12 mouse cellular contexts compared by ENCODE assay signal in genomic region chr14:51057401-51057831, GRCm38 (mm10). TPM values are rescaled to one million over a fixed set of nuclear protein-coding genes. Genes with fewer than 3 reads are reported as not detected.
DNase-seq lines count a peak whose midpoint lies in the region; ATAC-seq and TF ChIP-seq lines count a peak whose summit lies in the region.
"Had no signal": no experiment of that assay in that cellular context is flagged by ENCODE, and none has a peak within 500 bp of the region (broad histone marks: within the 10 kb centered on the region; RNA-seq: fewer than 3 reads in every experiment).

Gene Rnase12 (minus strand): TSS chr14:51057661.

- no peaks in the 10 kb centered on the region for H3K36me3 ChIP-seq in kidney, embryonic 15.5 days
- no peaks in the 10 kb centered on the region for H3K36me3 ChIP-seq in E14TG2a.4 (ENCODE audit: insufficient read depth, low read length)

- no peaks in the 10 kb centered on the region for H3K9me3 ChIP-seq in kidney, embryonic 15.5 days (replicated peaks)
- H3K9me3 ChIP-seq in E14TG2a.4 (ENCODE audit: low read length), result no peaks in the 10 kb centered on the region

- 38% methylated on average over 9 of the region's 9 CpGs for WGBS in kidney, embryonic 15.5 days

- peak within 1 kb of the TSS; percentile 59 for H3K27ac ChIP-seq in kidney, embryonic 15.5 days

- H3K9ac ChIP-seq in kidney, embryonic 15.5 days, result no peak within 1 kb of the TSS

- H3K4me2 ChIP-seq in kidney, embryonic 15.5 days, result peak within 1 kb of the TSS; percentile 38

- no peak within 1 kb of the TSS for H3K4me3 ChIP-seq in kidney, embryonic 15.5 days (replicated peaks)
- H3K4me3 ChIP-seq in E14TG2a.4 (replicated peaks; ENCODE audit: low read length), result peak within 1 kb of the TSS; percentile 18; the same call in 1 of the 2 replicates

- TF ChIP-seq CTCF in E14TG2a.4 (conservative IDR thresholded peaks at IDR 0.05; ENCODE audit: low read length), result no peak

- H3K4me1 ChIP-seq in kidney, embryonic 15.5 days, result peaks cover 36% of the 10 kb centered on the region
- peaks cover 59% of the 10 kb centered on the region for H3K4me1 ChIP-seq in E14TG2a.4 (replicated peaks; ENCODE audit: low read depth, low read length)

- no peak for DNase-seq in kidney, adult 18-20 months
- DNase-seq in MN1 (ENCODE audit: low spot score), result no peak
- no peak for DNase-seq in right cerebral cortex, postnatal 10 days (ENCODE audit: low spot score in 2 of 2)
- DNase-seq: adrenal gland, adult 8-10 months; cerebellum, adult 9-11 months; lung, postnatal 10 days; right cerebral cortex, postnatal 14 days had no signal

- peak; percentile 59 for ATAC-seq in kidney, embryonic 15.5 days (replicated peaks; ENCODE audit: low FRiP score)
- peak; percentile 60 for ATAC-seq in inflammation-experienced regulatory T-cells, adult 6 months
- ATAC-seq in monocyte, adult 5-6 weeks (replicated peaks; ENCODE audit: insufficient number of reproducible peaks, low FRiP score, low TSS enrichment, poor library complexity, severe bottlenecking), result 0 out of 2 replicates have a peak, but pooled peaks have one; percentile 19

- H3K27me3 ChIP-seq in kidney, embryonic 15.5 days, result no peaks in the 10 kb centered on the region
- no peaks in the 10 kb centered on the region for H3K27me3 ChIP-seq in E14TG2a.4 (ENCODE audit: insufficient read depth, low read length)

RNA-seq across cellular contexts. Expression of gene Rnase12, which starts in this region (rescaled TPM):
- polyA plus RNA-seq in kidney, embryonic 15.5 days (2015; fragmentation: Nextera tagmentation; extraction: Ambion mirVana), result 10.2 and 11.1 TPM in 2 replicates
- not detected for polyA plus RNA-seq in inflammation-experienced regulatory T-cells, adult 6 months (2017; shearing (Covaris generic))
- 1.1 TPM in 1 of 3 replicates, not detected in the others for total RNA-seq in monocyte, adult 5-6 weeks (2017)
- total RNA-seq: adrenal gland, adult 8-10 months; left cerebral cortex, adult 8-10 months had no signal

Comparison
In these comparisons a context has a peak if more than half of its experiments do, and no peak if none do; other contexts are left out.
1. RNA of gene Rnase12 (polyA plus RNA-seq): 10.2 to 11.1 TPM in kidney, embryonic 15.5 days; not detected in inflammation-experienced regulatory T-cells, adult 6 months; every median in the first group is over 10 times any median in the second.
2. Peak in ATAC-seq in inflammation-experienced regulatory T-cells, adult 6 months; RNA of the gene not detected or under 1 TPM.
3. Peak in every context shown above with its lines, with median percentiles within 50 percentile points of each other: ATAC-seq.